Mouse (Mus musculus): ENCODE data around the gene Gm20671. TPM values are rescaled to one million over a fixed set of nuclear protein-coding genes. Genes with fewer than 3 reads are reported as not detected.
A peak's percentile ranks its signal among the peaks of the same experiment; 100 is the strongest.
"Not testable (repeated sequence)": the region's sequence is repeated elsewhere in the genome, so short reads cannot be mapped to it uniquely, and the experiment has no call there.

Gene Gm20671
- polyA plus RNA-seq, 1 experiment from 2014 or later = not detected

DNA sequence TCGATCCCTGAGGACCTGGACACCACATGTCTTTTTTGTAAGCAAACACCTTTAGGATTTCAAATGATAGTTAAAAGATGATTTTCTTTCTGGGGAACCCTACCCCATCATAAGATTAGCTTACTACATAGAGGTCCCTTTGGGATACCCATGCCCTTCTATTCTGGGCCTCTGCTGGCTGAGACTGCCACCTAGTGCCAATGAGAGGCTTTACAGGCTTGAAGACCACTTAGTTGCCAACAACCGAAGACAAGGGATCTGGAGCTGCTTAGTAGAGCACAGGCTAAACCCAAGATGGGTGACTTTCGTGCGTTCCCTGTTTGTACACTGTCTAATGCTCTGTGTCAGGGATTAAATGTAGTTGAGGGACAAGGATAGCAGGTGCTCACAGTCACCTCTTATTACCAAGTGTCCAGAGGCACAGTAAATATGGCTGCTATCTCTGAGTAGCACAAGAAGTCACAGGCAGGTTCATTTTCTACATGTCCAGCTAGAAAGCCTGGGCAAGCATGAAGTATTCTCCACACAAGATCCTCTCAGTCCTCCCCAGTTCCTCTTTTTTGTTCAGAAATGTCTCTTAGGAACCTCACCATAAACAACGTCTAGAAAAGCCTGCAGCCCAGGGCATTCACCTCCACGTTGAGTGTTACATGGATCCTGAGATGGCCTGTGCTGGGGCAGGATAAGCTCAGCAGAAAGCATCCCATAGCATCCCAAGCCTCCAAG is 79.1 kb downstream of the Gm20671 start:
- peak; percentile 73 for DNase-seq (ENCODE audit: low spot score)
- Histone ChIP-seq H3K4me3 (ENCODE audit: low read depth, low read length) (no peak overlapping the region), H3K4me1 (ENCODE audit: control insufficient read depth, insufficient read depth, low read length) (no peaks in the 10 kb centered on the region; the same call in 1 of the 2 replicates), H3K27ac (ENCODE audit: low read depth, low read length) (no peak overlapping the region), H3K4me2 (ENCODE audit: low read length) (no peak overlapping the region), H3K9ac (ENCODE audit: low read length) (no peak overlapping the region), H3K9me3 (replicated peaks; ENCODE audit: control insufficient read depth, low read length) (no peaks in the 10 kb centered on the region), H3K36me3 (ENCODE audit: control insufficient read depth, insufficient read depth, low read length) (no peaks in the 10 kb centered on the region), H3K27me3 (replicated peaks; ENCODE audit: control insufficient read depth, insufficient read depth, low read length) (no peaks in the 10 kb centered on the region)
- ATAC-seq = peak; percentile 54; the same call in 1 of the 2 replicates
- 71% methylated on average over 6 of the region's 6 CpGs for WGBS

DNA sequence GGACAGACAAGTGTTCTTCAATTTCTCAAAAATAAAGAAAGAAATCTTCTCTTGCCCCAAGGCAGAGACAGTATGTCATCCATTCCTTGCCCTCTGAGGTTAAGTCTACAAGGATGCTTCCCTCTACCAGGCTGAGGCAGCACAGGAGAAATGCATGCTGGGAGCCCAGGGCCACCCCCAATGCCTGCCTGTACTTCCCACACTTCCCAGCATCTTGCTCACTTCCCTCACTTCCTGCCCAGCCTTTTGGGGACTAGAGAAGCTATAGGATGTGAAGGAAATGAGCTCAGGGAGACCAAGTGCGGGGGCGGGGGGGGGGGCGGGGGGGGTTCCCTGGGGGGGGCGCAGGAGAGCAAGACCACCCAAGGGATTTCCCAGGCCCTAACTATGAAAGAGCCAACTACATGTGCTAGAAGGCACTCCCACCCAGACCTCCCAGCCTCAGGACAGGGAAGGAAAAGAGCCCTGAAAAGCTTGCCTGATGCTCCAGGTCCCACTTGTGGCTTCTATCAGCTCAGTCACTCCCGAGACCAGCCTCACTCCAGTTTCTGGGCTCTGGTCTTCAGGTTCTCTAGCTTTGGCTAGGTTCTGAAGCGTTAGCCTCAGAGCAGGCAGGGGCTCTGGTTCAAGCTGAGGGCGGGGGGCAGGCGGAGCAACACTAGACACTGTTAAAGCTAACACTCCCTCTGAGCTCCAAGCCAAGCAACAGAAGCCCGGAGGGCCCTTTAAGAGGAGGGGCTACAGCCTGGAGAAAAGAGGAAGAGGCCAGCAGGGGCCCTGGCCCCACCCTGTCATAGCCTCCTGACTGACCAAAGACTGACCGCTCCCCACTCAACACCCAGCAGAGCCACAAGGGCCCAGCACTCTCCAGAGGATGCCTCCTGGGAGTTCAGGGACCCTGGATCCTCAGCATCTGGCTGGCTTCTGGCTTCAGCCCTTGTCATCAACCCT is 80.9 kb downstream of the Gm20671 start:
- WGBS = 12% methylated on average over 10 of the region's 10 CpGs
- Histone ChIP-seq H3K9me3 (replicated peaks; ENCODE audit: control insufficient read depth, low read length) (no peaks in the 10 kb centered on the region), H3K9ac (ENCODE audit: low read length) (no peak overlapping the region), H3K4me1 (ENCODE audit: control insufficient read depth, insufficient read depth, low read length) (peaks cover 5% of the 10 kb centered on the region; the same call in 1 of the 2 replicates), H3K36me3 (ENCODE audit: control insufficient read depth, insufficient read depth, low read length) (no peaks in the 10 kb centered on the region), H3K27ac (ENCODE audit: low read depth, low read length) (no peak overlapping the region), H3K4me2 (ENCODE audit: low read length) (peak overlapping the region; percentile 18; the same call in 1 of the 2 replicates), H3K4me3 (ENCODE audit: low read depth, low read length) (no peak overlapping the region), H3K27me3 (replicated peaks; ENCODE audit: control insufficient read depth, insufficient read depth, low read length) (no peaks in the 10 kb centered on the region)
- ATAC-seq (no peak), DNase-seq (ENCODE audit: low spot score) (peak; percentile 30)

DNA sequence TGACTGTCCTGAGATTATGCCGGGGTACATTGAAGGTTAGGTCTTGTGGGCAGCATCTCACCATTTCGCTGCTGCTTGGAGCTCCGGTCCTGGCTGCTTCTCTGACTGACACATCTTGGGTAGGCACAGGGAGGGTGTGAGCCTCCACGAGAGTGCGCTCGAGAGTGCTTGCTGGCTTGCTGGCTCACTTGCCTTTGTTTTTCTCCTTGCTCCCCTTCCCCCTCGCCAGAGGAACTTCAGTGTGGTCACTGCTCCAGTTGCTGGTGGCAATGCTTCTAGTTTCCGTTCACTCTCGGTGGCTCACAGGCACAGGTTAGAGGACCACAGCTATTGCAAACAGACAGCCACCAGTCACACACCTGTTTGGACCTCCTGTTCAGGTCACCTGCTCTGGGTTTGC is 84.8 kb downstream of the Gm20671 start:
- no peak overlapping the region for H3K9ac ChIP-seq (ENCODE audit: low read length)
- peak overlapping the region; percentile 20; the same call in 1 of the 2 replicates for H3K4me2 ChIP-seq (ENCODE audit: low read length)
- peak; percentile 79 for ATAC-seq

DNA sequence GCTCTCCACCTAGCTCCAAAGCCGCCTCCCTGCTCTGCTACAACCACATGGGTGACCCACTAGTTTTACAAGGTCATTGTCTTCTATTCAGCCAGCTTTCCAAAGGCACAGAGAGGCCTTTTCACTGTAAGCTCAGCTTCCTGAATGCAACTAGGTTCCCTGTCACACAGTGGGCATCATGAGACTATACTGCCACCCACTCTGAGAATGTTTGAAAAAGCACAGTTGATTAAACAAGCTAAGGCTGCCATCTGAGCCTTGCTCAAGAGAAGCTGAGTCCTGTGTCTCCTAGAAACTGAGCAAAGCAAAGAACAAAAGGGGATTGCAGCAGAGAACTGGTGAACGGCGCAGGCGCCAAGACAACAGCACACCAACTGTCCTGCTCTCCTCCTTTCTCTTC is 85.5 kb downstream of the Gm20671 start:
- 54% methylated on average over 4 of the region's 4 CpGs for WGBS
- H3K4me3 ChIP-seq (ENCODE audit: low read depth, low read length); H3K4me2 ChIP-seq (ENCODE audit: low read length); H3K36me3 ChIP-seq (ENCODE audit: control insufficient read depth, insufficient read depth, low read length); H3K9me3 ChIP-seq (replicated peaks; ENCODE audit: control insufficient read depth, low read length); H3K9ac ChIP-seq (ENCODE audit: low read length); H3K4me1 ChIP-seq (ENCODE audit: control insufficient read depth, insufficient read depth, low read length); H3K27me3 ChIP-seq (replicated peaks; ENCODE audit: control insufficient read depth, insufficient read depth, low read length): not testable (repeated sequence)
- ATAC-seq (peak; percentile 60), DNase-seq (ENCODE audit: low spot score) (peak; percentile 22)
- H3K27ac ChIP-seq (ENCODE audit: low read depth, low read length) = peak overlapping the region; percentile 68; the same call in 1 of the 2 replicates

More for the DNA sequence above, 84.8 kb downstream of the Gm20671 start:
- Histone ChIP-seq H3K4me3 (ENCODE audit: low read depth, low read length) (no peak overlapping the region), H3K27me3 (replicated peaks; ENCODE audit: control insufficient read depth, insufficient read depth, low read length) (no peaks in the 10 kb centered on the region), H3K36me3 (ENCODE audit: control insufficient read depth, insufficient read depth, low read length) (0 out of 2 replicates have a peak, but pooled peaks cover 2% of the 10 kb centered on the region), H3K27ac (ENCODE audit: low read depth, low read length) (peak overlapping the region; percentile 68), H3K9me3 (replicated peaks; ENCODE audit: control insufficient read depth, low read length) (no peaks in the 10 kb centered on the region), H3K4me1 (ENCODE audit: control insufficient read depth, insufficient read depth, low read length) (peaks cover 5% of the 10 kb centered on the region; the same call in 1 of the 2 replicates)
- WGBS = 37% methylated on average over 9 of the region's 9 CpGs
- DNase-seq (ENCODE audit: low spot score) = peak; percentile 72

DNA sequence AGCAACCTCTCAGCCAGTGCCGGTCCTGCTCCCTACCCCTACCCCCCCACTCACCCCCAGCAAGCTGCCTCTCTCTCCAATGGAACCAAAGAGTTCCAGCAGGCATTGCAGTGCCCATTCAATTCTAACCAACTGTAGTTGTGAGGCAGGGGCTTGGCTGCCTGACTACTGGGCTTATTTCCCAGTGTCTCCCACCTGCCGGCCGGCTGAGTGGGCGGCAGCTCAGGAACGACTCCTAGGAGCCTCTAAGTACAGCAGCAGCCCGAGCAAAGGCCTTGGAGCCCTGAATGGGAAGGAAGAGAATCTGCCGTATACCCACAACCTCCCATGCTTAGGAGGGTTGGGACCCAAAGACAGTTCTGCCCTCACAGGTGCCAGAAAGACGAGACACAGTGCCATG is 86.1 kb downstream of the Gm20671 start:
- peak overlapping the region; percentile 68; the same call in 1 of the 2 replicates for H3K27ac ChIP-seq (ENCODE audit: low read depth, low read length)
- not testable (repeated sequence) for ATAC-seq; H3K4me3 ChIP-seq (ENCODE audit: low read depth, low read length); H3K9me3 ChIP-seq (replicated peaks; ENCODE audit: control insufficient read depth, low read length); H3K36me3 ChIP-seq (ENCODE audit: control insufficient read depth, insufficient read depth, low read length); DNase-seq (ENCODE audit: low spot score); H3K9ac ChIP-seq (ENCODE audit: low read length); H3K4me2 ChIP-seq (ENCODE audit: low read length); H3K4me1 ChIP-seq (ENCODE audit: control insufficient read depth, insufficient read depth, low read length); H3K27me3 ChIP-seq (replicated peaks; ENCODE audit: control insufficient read depth, insufficient read depth, low read length)
- 79% methylated on average over 8 of the region's 8 CpGs for WGBS

DNA sequence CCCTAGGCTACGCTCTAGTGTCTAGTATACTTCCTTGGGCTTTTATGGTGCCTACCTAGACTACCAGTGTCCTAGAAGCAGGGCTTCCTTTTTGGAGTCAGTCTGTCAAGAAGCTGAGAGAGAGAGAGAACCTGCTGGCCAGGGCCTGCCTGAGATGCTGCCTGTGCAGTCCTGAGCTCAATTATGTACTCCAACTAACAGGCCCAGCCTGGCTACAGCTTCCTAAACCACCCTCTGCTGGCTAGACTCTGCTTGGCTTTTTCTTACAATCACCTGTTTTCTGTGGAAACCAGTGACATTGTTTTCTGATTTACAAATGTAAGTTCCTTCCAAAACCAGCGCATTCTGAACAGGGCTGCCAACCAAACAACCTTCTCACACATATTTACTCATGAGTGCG is 86.8 kb downstream of the Gm20671 start:
- Histone ChIP-seq H3K36me3 (ENCODE audit: control insufficient read depth, insufficient read depth, low read length) (0 out of 2 replicates have a peak, but pooled peaks cover 7% of the 10 kb centered on the region), H3K4me1 (ENCODE audit: control insufficient read depth, insufficient read depth, low read length) (0 out of 2 replicates have a peak, but pooled peaks cover 5% of the 10 kb centered on the region), H3K4me3 (ENCODE audit: low read depth, low read length) (no peak overlapping the region), H3K9ac (ENCODE audit: low read length) (no peak overlapping the region), H3K27me3 (replicated peaks; ENCODE audit: control insufficient read depth, insufficient read depth, low read length) (no peaks in the 10 kb centered on the region), H3K27ac (ENCODE audit: low read depth, low read length) (no peak overlapping the region), H3K9me3 (replicated peaks; ENCODE audit: control insufficient read depth, low read length) (no peaks in the 10 kb centered on the region), H3K4me2 (ENCODE audit: low read length) (no peak overlapping the region)
- ATAC-seq = no peak
- 98% methylated on average over 3 of the region's 3 CpGs for WGBS
- DNase-seq (ENCODE audit: low spot score) = no peak

DNA sequence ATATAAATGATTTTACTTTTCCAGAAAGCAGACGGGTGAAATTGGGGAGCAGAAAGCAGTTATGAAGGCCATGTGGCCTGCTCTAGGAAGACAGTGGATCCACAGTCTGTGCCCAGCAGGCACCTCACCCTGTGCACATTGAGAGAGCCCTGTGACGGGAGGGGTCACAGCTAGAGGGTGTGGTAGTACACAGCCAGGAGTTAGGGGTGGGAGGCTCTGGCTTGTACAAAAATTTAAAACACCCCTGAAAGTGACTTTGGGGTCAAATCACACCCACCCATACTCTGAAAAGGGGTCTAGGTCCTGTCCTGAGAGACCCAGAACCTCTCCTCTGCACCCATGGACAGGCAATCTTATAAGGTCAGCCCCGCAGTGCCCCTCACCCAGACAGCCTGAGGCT is 90.1 kb downstream of the Gm20671 start:
- not testable (repeated sequence) for H3K9ac ChIP-seq (ENCODE audit: low read length); H3K27me3 ChIP-seq (replicated peaks; ENCODE audit: control insufficient read depth, insufficient read depth, low read length); H3K4me1 ChIP-seq (ENCODE audit: control insufficient read depth, insufficient read depth, low read length); H3K9me3 ChIP-seq (replicated peaks; ENCODE audit: control insufficient read depth, low read length); DNase-seq (ENCODE audit: low spot score); H3K4me3 ChIP-seq (ENCODE audit: low read depth, low read length); H3K27ac ChIP-seq (ENCODE audit: low read depth, low read length); H3K4me2 ChIP-seq (ENCODE audit: low read length); H3K36me3 ChIP-seq (ENCODE audit: control insufficient read depth, insufficient read depth, low read length); ATAC-seq
- WGBS = 91% methylated on average over 3 of the region's 3 CpGs

DNA sequence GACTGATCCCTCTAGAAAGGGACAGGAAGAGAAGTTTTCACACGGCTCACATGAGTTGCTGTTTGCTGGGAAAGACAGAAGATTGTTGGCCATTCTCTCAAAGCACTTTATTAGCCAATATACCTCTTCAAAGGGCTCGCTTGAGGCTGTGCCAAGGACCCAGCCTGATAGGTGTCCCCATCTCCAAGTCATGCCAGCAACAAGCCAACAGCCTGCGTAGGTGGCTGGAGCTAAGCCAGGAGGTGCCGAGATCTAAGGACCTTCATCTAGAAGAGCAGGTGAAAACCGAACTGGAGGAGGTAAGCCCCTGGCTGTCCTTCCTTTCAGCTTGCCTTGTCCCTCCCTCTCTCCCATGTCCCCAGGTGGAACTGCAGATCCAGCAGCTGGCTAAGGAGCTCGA is 91.1 kb downstream of the Gm20671 start:
- Histone ChIP-seq H3K4me1 (ENCODE audit: control insufficient read depth, insufficient read depth, low read length) (no peaks in the 10 kb centered on the region), H3K9me3 (replicated peaks; ENCODE audit: control insufficient read depth, low read length) (no peaks in the 10 kb centered on the region), H3K4me3 (ENCODE audit: low read depth, low read length) (no peak overlapping the region), H3K27ac (ENCODE audit: low read depth, low read length) (no peak overlapping the region), H3K4me2 (ENCODE audit: low read length) (no peak overlapping the region), H3K9ac (ENCODE audit: low read length) (no peak overlapping the region), H3K27me3 (replicated peaks; ENCODE audit: control insufficient read depth, insufficient read depth, low read length) (no peaks in the 10 kb centered on the region), H3K36me3 (ENCODE audit: control insufficient read depth, insufficient read depth, low read length) (0 out of 2 replicates have a peak, but pooled peaks cover 8% of the 10 kb centered on the region)
- no peak for ATAC-seq
- WGBS = 87% methylated on average over 6 of the region's 6 CpGs
- DNase-seq (ENCODE audit: low spot score) = no peak

All from forebrain, embryonic 14.5 days (tissue).